Mouse (Mus musculus): ENCODE data around the gene Kcna4. TPM values are rescaled to one million over a fixed set of nuclear protein-coding genes. Genes with fewer than 3 reads are reported as not detected.

Gene Kcna4
- total and polyA plus RNA-seq, 3 experiments, result not detected

DNA sequence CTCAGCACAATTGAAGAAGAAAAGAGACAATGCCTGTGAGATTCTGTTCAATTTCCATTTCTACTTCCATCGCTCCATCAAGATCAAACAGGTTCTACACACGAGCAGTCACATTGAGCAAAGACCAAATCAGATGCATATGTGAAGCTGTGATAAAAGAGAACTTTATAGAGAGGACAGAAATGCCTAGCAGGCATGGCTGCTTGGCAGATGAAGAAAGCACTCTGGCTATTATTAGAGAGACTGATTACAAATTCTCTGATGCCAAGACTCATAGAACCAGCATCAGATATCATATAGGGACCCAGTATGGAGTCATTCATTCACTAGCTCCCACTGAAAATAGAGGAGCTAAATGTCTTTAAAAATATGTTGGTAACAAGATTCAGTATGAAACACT lies 24.2 kb upstream of the Kcna4 start:
- DNase-seq (ENCODE audit: extremely low read depth), result no peak
- TF ChIP-seq ZNF384 (IDR thresholded peaks at IDR 0.05; ENCODE audit: low read depth, low read length) (no peak), EP300 (IDR thresholded peaks at IDR 0.05; ENCODE audit: low read length) (no peak)
- H3K9me3 ChIP-seq (replicated peaks; ENCODE audit: low read length), result peaks cover 30% of the 10 kb centered on the region
- dilution Hi-C loops (cut with MboI; ENCODE audit: extremely low pct_ligation_motif_present, extremely low pct_unique_long_range_greater_than_20kb, low sequenced_read_pairs), result no loop called here
- H3K36me3 ChIP-seq (replicated peaks in 1 of 2; ENCODE audit: control insufficient read depth in 1 of 2, insufficient read depth in 1 of 2, low read length in 1 of 2), result no peaks in the 10 kb centered on the region
- no peak overlapping the region for H3K9ac ChIP-seq (ENCODE audit: insufficient read depth, low read depth)
- no peak overlapping the region for H3K27ac ChIP-seq (ENCODE audit: insufficient read depth, low read depth)
- no peak overlapping the region for H3K4me3 ChIP-seq (replicated peaks in 1 of 3; ENCODE audit: low read depth in 2 of 3, low read length in 2 of 3, poor library complexity in 1 of 3)
- H3K4me1 ChIP-seq (ENCODE audit: control insufficient read depth in 1 of 2, insufficient read depth in 2 of 2), result no peaks in the 10 kb centered on the region
- H3K27me3 ChIP-seq (replicated peaks), result no peaks in the 10 kb centered on the region
- no peaks in the 10 kb centered on the region for H3K79me2 ChIP-seq (replicated peaks; ENCODE audit: control insufficient read depth, extremely low read depth, insufficient read depth, poor library complexity, severe bottlenecking)
- in situ Hi-C loops (cut with MboI; ENCODE audit: low pct_ligation_motif_present, low pct_unique_long_range_greater_than_20kb, low sequenced_read_pairs), result no loop called here
- H3K4me2 ChIP-seq (ENCODE audit: insufficient read depth, low read depth, poor library complexity, severe bottlenecking), result no peak overlapping the region

DNA sequence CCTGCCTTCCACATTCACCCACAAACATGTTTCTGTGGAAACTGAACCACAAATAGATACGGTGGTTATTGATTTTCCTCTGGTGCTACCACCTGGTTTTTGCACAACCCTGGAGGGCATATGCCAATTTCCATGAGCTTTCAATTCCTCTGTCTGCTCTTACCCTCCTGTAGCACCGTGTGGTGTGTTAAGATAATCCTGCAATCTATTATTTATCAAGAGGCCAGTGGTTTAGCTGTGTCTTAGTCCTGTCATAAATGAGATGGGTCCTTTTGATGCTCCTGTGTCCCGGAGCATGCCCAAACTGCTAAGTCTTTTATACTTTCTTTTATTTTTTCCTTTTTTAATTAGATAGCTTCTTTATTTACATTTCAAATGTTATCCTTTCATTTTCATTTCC lies 20.4 kb upstream of the Kcna4 start:
- H3K4me3 ChIP-seq (replicated peaks in 1 of 3; ENCODE audit: low read depth in 2 of 3, low read length in 2 of 3, poor library complexity in 1 of 3), result no peak overlapping the region
- TF ChIP-seq MEF2A (IDR thresholded peaks at IDR 0.05; ENCODE audit: borderline replicate concordance, low read depth, low read length), result no peak
- TF ChIP-seq ZC3H11A (IDR thresholded peaks at IDR 0.05; ENCODE audit: low read depth, low read length), result no peak
- no peak for TF ChIP-seq MXI1 (IDR thresholded peaks at IDR 0.05; ENCODE audit: low read depth, low read length)
- no peak for TF ChIP-seq SIN3A (IDR thresholded peaks at IDR 0.05; ENCODE audit: low read length)
- no peak for TF ChIP-seq KAT2A (IDR thresholded peaks at IDR 0.05; ENCODE audit: insufficient replicate concordance, low read length)
- no peak for TF ChIP-seq MAZ (IDR thresholded peaks at IDR 0.05; ENCODE audit: low read depth, low read length)
- TF ChIP-seq MAX (IDR thresholded peaks at IDR 0.05; ENCODE audit: low read length), result no peak
- TF ChIP-seq SMC3 (IDR thresholded peaks at IDR 0.05; ENCODE audit: low read depth, low read length), result no peak
- TF ChIP-seq E2F4 (IDR thresholded peaks at IDR 0.05; ENCODE audit: insufficient replicate concordance, low read depth, low read length), result no peak
- TF ChIP-seq TCF12 (IDR thresholded peaks at IDR 0.05; ENCODE audit: low read depth, low read length), result no peak
- DNase-seq (ENCODE audit: extremely low read depth), result no peak
- no peak overlapping the region for H3K27ac ChIP-seq (ENCODE audit: insufficient read depth, low read depth)
- dilution Hi-C loops (cut with MboI; ENCODE audit: extremely low pct_ligation_motif_present, extremely low pct_unique_long_range_greater_than_20kb, low sequenced_read_pairs) (no loop called here), in situ Hi-C loops (cut with MboI; ENCODE audit: low pct_ligation_motif_present, low pct_unique_long_range_greater_than_20kb, low sequenced_read_pairs) (no loop called here)
- H3K4me2 ChIP-seq (ENCODE audit: insufficient read depth, low read depth, poor library complexity, severe bottlenecking), result no peak overlapping the region
- H3K4me1 ChIP-seq (ENCODE audit: control insufficient read depth in 1 of 2, insufficient read depth in 2 of 2), result no peaks in the 10 kb centered on the region
- no peak overlapping the region for H3K9ac ChIP-seq (ENCODE audit: insufficient read depth, low read depth)
- no peaks in the 10 kb centered on the region for H3K27me3 ChIP-seq (replicated peaks)
- no peaks in the 10 kb centered on the region for H3K36me3 ChIP-seq (replicated peaks in 1 of 2; ENCODE audit: control insufficient read depth in 1 of 2, insufficient read depth in 1 of 2, low read length in 1 of 2)
- no peaks in the 10 kb centered on the region for H3K79me2 ChIP-seq (replicated peaks; ENCODE audit: control insufficient read depth, extremely low read depth, insufficient read depth, poor library complexity, severe bottlenecking)
- peaks cover 36% of the 10 kb centered on the region for H3K9me3 ChIP-seq (replicated peaks; ENCODE audit: low read length)

DNA sequence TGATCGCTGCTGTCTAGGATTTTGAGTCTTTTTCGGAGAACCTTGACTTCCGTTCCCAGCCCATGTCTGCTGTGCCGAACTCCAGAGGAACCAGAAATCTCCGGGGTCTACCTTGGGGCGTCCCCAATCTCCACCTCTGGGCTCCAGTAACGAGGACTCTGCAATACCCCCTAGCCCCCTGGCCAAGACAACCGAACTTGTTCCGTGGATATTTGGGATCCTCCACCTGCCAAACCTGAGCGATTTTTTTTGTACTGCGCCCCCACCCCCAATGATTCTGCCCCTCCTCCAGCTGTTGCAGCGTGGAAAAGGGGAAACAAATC lies 219 bp downstream of the Kcna4 start:
- Histone ChIP-seq H3K36me3 (replicated peaks in 1 of 2; ENCODE audit: control insufficient read depth in 1 of 2, insufficient read depth in 1 of 2, low read length in 1 of 2) (no peaks in the 10 kb centered on the region), H3K9me3 (replicated peaks; ENCODE audit: low read length) (peaks cover 69% of the 10 kb centered on the region), H3K4me3 (replicated peaks in 1 of 3; ENCODE audit: low read depth in 2 of 3, low read length in 2 of 3, poor library complexity in 1 of 3) (no peak overlapping the region), H3K27ac (ENCODE audit: insufficient read depth, low read depth) (no peak overlapping the region), H3K4me1 (ENCODE audit: control insufficient read depth in 1 of 2, insufficient read depth in 2 of 2) (no peaks in the 10 kb centered on the region), H3K27me3 (replicated peaks) (no peaks in the 10 kb centered on the region), H3K79me2 (replicated peaks; ENCODE audit: control insufficient read depth, extremely low read depth, insufficient read depth, poor library complexity, severe bottlenecking) (no peaks in the 10 kb centered on the region), H3K9ac (ENCODE audit: insufficient read depth, low read depth) (no peak overlapping the region), H3K4me2 (ENCODE audit: insufficient read depth, low read depth, poor library complexity, severe bottlenecking) (no peak overlapping the region)
- TF ChIP-seq UBTF (IDR thresholded peaks at IDR 0.05; ENCODE audit: low read depth, low read length) (no peak), GABPA (IDR thresholded peaks at IDR 0.05; ENCODE audit: insufficient replicate concordance, low read depth, low read length) (no peak), HCFC1 (IDR thresholded peaks at IDR 0.05; ENCODE audit: low read depth, low read length) (no peak), JUND (conservative IDR thresholded peaks at IDR 0.05; ENCODE audit: low read depth, low read length) (no peak), USF1 (IDR thresholded peaks at IDR 0.05; ENCODE audit: low read depth, low read length) (no peak), KAT2A (IDR thresholded peaks at IDR 0.05; ENCODE audit: insufficient replicate concordance, low read length) (no peak), NRF1 (IDR thresholded peaks at IDR 0.05; ENCODE audit: low read depth, low read length) (no peak), CTCF (conservative IDR thresholded peaks at IDR 0.05 in 1 of 2, IDR thresholded peaks at IDR 0.05 in 1 of 2; ENCODE audit: low read depth in 2 of 2, low read length in 2 of 2) (no peak), POLR2A (IDR thresholded peaks at IDR 0.05; ENCODE audit: low read depth, low read length) (no peak)
- in situ Hi-C loops (cut with MboI; ENCODE audit: low pct_ligation_motif_present, low pct_unique_long_range_greater_than_20kb, low sequenced_read_pairs), result no loop called here
- dilution Hi-C loops (cut with MboI; ENCODE audit: extremely low pct_ligation_motif_present, extremely low pct_unique_long_range_greater_than_20kb, low sequenced_read_pairs), result no loop called here
- no peak for DNase-seq (ENCODE audit: extremely low read depth)
